Mouse (Mus musculus) G1E (cell line): ENCODE measurements around the gene Wdr38.

ENCODE experiments used
- CTCF ChIP-seq: IDR thresholded peaks from 2 replicates; pipeline ENCODE4 v1.5.1; 2012; ENCODE audit warnings: low read depth, low read length, inconsistent platforms, mixed read lengths
- POLR2AphosphoS5 ChIP-seq: IDR thresholded peaks from 2 replicates; pipeline ENCODE4 v1.6.1; 2012; ENCODE audit warnings: low read depth, low read length, inconsistent platforms; ENCODE audit not compliant: insufficient replicate concordance

DNA sequence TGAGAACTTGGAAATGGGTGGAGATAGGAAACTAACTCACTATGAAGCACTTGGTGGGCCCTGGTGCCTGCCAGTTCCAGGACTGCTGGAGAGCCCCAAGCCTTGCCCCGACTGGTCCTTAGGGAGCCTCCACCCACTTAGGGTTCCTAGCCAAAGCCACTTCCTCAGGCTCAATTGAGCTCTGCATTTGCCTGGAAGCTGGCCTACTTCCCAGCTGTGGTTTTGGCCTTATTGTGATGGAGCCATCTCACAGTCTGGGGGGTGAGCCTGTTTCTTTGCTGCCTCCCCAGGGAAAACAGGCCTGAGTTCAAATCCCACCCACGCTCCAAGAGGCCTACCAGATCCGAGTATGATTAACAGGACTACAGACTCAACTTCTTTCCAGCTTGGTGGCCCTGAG lies 10.7 kb upstream of the Wdr38 start:
- TF ChIP-seq CTCF (no peak), POLR2AphosphoS5 (no peak)
